Mouse (Mus musculus) heart, adult 18-20 months (tissue): ENCODE data around the gene Dclre1c. TPM values are rescaled to one million over a fixed set of nuclear protein-coding genes. Genes with fewer than 3 reads are reported as not detected.

Experiments used
- DNase-seq, 2 experiments: peaks; one replicate each; pipeline ENCODE4 v3.0.0; 2021 to 2022; ENCODE audit warnings: mixed read lengths in 1 of 2
- total RNA-seq, 2 experiments: library from RNA; stranded (reverse); gene quantifications; 2 replicates each; pipeline ENCODE4 v1.2.3; 2021

Gene Dclre1c
- total RNA-seq, 2 experiments from 2014 or later, result 2.4 to 4.0 TPM

- peak; percentile 98 for DNase-seq
These were observed 50.9 kb downstream of the Dclre1c start, which contains the start of gene Suv39h2 for GRCm38 (mm10) chr2:3474861-3475283. Suv39h2 (minus strand) TSS chr2:3475031.

DNA sequence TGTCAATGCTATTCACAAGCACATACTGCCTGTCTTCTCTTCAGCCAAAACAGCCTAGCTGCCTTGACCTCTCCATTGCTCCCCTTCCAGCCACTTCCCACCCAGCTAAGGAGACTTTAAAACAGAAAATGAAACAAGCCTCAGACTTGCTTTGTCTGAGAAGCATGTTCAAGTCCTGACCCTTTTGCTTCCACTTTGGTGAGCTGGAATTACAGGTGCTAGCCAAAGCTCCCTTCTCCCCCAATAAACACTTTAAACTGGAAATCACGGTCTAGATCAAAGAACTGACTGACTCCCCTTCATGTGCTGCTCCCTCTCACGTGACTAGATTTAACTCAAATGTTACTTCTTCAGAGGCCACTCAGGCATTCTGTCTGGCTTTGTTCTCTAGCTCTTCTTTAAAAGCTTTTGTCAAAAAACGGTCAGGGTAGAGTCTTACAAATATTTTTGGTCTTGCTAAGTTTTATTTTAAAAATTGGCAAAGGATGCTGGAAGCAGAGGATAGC is 51.9 kb downstream of the Dclre1c start:
- DNase-seq, result no peak

DNA sequence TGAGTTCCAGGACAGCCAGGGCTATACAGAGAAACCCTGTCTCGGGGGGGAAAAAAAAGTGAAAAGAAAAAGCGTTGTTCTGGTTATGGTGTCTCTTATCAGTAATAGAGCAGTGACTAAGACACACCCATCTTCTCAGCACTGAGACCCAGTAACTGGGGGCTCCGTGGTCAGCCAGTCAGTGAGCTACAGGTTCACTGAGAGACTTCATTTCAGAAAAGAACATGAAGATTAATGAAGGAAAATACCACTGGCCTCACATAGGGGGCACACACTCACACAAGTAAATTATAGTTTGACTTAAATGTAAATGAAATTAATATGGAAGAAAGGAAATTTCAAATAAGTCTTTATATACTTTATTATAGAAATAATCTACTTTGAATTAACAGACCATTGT is 56.3 kb downstream of the Dclre1c start:
- DNase-seq, result no peak

DNA sequence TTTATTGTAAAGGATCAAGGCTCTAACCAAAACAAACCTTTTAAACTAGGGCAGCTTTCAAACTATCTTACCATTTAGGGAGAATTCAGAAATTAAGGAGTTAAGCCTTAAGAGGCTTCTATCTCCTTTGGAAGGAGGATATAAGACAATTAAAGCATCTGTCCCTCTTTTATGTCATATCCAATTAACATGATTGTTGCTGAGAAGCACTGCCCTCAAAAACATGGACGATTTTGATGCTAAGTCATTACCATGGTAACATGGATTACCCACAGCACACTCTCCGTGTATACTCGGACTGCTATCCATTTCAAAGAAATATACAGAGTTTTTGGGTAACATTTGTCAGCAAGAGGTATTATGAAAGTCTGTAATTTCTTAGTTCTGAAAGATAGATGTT is 65.9 kb downstream of the Dclre1c start:
- DNase-seq, result no peak

- DNase-seq, result no peak
These were observed 70.0 kb downstream of the Dclre1c start for GRCm38 (mm10) chr2:3493833-3494409.

DNA sequence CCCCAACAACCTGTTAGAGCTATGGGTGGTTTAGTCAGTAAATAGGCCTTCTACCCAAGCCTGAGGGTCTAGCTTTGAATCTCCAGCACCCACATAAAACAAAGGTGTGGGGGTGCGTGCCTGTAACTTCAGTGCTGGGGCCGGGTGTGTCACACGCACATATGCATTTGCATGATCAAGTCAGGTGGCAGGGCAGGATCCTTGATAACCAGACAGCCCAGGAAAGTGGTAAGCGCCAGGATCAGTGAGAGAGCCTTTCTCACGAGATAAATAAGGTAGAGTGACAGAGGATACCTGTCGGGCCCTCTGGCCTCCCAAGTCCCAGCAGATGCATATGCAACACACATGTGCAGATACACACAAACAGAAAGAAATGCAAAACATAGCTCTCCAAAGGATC is 75.6 kb downstream of the Dclre1c start:
- DNase-seq, result no peak

- no peak for DNase-seq
These were observed 77.0 kb downstream of the Dclre1c start for GRCm38 (mm10) chr2:3500886-3501285.

DNA sequence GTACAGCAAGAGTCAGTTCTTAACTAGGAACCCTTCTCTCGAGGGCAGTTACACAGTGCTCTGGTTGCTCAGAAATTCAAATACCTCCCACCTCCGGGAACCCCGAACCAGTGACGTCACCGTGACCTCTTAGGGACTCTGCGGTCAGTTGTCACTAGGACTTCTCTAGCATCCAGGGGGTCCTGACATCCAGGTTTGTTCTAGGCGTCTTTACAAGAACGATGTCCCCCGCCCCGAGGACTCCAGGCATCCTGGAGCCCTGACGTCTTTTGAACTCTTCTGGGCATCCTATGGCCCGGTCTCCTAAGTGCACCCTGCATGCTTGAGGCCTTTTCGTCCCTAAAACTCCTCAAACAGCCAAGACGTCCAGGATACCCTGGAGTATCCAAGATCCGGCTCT is 88.1 kb downstream of the Dclre1c start:
- peak in 1 of 2 experiments; percentile 7 for DNase-seq

GRCm38 (mm10) chr2:3512552-3513454 is 88.9 kb downstream of the Dclre1c start, which contains the start of the genes Gm45902, Hspa14 and Cdnf:
Gm45902 (minus strand) TSS chr2:3512790.
Hspa14 (minus strand) TSS chr2:3512814.
Cdnf (plus strand) TSS chr2:3513030.
- DNase-seq, result peak; percentile 96 to 99

Other genes starting within 250 kb of the Dclre1c start
- gene Nmt2, start 139.9 kb upstream of the Dclre1c start, total RNA-seq, result 1 to 10 TPM; 8.5 to 9.1 TPM
- gene Rpp38, start 91.5 kb upstream of the Dclre1c start, total RNA-seq, result 1 to 10 TPM; 5.0 to 5.5 TPM
- 1 to 10 TPM; 1.4 to 1.8 TPM for gene Acbd7, start 88.0 kb upstream of the Dclre1c start, total RNA-seq
- gene Olah, start 26.9 kb upstream of the Dclre1c start, total RNA-seq, result not detected
- gene Meig1, start 1.5 kb upstream of the Dclre1c start, total RNA-seq, result 1 to 10 TPM; 2.3 to 2.5 TPM
- under 1 TPM; 0.62 to 0.72 TPM for gene Suv39h2, start 50.9 kb downstream of the Dclre1c start, total RNA-seq
- gene Gm45902, start 88.7 kb downstream of the Dclre1c start, total RNA-seq, result 1 to 10 TPM in 1 of 2 experiments, under 1 TPM in 1; 0.99 to 1.4 TPM
- gene Hspa14, start 88.7 kb downstream of the Dclre1c start, total RNA-seq, result 10 to 100 TPM; 23.0 to 23.9 TPM
- 10 to 100 TPM; 30.3 to 34.8 TPM for gene Cdnf, start 88.9 kb downstream of the Dclre1c start, total RNA-seq
- 10 to 100 TPM in 1 of 2 experiments, 1 to 10 TPM in 1; 5.5 to 11.9 TPM for gene Fam107b, start 146.4 kb downstream of the Dclre1c start, total RNA-seq